Mouse (Mus musculus): Measurements from ENCODE around the gene Olfr1247.
"Not testable (repeated sequence)": the region's sequence is repeated elsewhere in the genome, so short reads cannot be mapped to it uniquely, and the experiment has no call there.

Olfr1247 gene

DNA sequence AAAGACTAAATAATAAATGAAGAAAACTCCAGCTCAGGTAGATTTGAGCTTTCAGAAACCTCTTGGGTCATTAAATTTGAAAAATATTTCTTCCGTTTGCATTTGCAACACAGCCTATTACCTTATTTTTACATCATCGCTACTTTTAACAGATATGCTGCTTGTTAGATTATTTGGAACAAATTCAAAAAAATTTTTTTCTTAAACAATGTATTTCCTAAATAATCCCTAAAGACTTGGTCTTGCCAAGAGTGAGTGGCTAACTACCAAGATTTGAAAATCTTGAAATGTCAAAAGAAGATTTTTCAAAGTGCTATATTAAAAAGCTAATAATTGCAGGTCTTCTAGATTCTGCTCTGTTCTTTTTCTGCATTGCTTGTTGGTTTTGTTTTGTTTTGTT is at the start of gene Olfr1247:
Gene Olfr1247, minus strand, starts transcription at position 101 of the 400 bp plus-strand sequence.
- DNase-seq (ENCODE audit: low spot score in 2 of 2) = no peak

DNA sequence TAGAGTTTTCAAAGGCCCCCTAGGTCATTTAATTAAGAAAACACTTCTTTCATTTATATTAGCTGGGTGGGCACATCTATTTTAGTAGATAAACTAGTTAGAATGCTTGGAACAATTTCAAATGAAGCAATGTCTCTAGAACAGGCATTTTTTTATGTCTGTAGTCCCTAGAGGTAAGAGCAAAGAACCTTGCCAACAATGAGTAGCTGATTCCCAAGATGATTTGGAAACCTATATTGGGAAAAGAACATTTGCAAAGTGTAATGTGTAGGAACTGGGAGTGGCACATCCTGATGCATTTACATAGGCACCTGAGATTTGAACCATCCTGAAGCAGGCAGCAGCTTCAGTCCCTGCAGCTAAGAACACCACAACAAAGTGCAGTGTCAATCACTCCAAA is 47.4 kb upstream of the Olfr1247 start, which contains the start of gene Olfr1250:
Gene Olfr1250, minus strand, starts transcription at position 101 of the 400 bp plus-strand sequence.
- DNase-seq (ENCODE audit: low spot score in 2 of 2) = no peak

DNA sequence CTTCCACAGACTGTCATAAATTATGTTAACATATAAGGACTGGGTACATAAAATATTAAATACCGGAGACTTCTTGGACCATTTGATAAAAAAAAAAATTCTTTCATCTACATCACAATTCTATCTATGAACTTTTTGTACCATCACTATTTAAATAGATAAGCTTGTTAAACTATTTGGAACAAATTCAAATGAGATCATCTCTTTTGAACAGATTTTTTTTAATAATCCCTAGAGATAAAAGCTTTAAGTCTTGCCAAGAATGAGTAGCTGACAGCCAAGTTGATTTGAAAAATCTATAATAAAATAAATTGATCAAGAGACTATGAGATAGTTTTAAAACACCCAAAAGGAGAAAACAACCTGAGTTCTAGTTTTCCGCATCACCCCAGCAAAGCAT is 21.0 kb upstream of the Olfr1247 start, which contains the start of gene Olfr1249:
Gene Olfr1249, minus strand, starts transcription at position 101 of the 400 bp plus-strand sequence.
- DNase-seq (ENCODE audit: low spot score in 2 of 2) = no peak

DNA sequence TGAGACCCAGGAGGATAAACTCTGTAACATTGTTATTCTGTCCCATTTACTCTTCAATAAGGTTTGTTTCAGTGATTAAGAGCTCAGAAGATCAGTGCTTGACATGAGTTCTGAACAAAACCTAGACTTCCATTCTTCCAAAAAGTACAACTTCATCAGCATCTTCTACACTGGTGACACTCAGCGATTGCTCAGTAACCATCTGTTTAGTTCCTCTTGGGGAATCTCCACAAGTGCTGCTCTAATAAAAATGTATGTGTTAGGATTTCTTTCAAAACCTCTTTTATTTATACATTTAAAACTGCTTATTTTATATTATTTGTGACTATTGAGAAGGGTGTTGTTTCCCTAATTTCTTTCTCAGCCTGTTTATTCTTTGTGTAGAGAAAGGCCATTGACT is 4.2 kb upstream of the Olfr1247 start, which contains the start of gene Olfr1248:
Gene Olfr1248, minus strand, starts transcription at position 101 of the 400 bp plus-strand sequence.
- DNase-seq (ENCODE audit: low spot score in 2 of 2) = not testable (repeated sequence)

DNA sequence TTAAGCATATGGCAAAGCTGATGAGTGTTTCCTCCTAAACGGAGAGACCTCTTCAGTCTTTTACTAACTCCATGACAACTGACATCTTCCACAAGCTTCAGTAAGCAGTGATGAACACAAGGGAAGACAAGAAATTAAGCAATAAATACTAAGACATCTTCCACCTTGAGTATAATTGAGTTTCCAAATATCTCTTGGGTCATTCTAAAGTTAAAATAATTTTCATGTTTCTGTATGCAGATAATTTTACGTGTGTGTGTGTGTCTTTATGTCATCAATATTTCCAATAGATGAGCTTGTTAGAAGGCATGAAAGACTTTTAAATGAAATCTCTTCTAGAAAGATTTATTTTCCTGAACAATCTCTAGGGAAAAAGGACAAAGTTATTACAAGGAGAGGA is 20.9 kb downstream of the Olfr1247 start, which contains the start of gene Olfr1246:
Gene Olfr1246, minus strand, starts transcription at position 101 of the 400 bp plus-strand sequence.
- DNase-seq (ENCODE audit: low spot score in 2 of 2) = no peak

DNA sequence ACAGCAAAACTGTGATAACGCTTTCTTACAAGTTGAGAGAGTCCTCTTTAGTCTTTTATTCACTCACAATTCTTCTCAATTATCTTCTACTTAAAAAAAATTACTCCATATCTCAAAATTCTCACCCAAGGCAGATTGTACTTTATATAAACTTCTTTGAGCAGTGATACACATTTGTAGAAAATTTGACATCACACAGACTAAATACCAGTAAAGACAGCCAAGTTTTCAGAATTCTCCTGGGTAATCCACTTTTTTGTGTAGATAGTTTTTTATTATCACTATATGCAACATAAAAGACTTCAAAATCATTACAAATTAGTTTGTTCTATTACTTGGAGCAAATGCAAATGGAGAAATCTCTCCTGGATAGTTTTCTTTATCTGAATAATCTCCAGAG is 35.6 kb downstream of the Olfr1247 start, which contains the start of gene Olfr1245:
Gene Olfr1245, minus strand, starts transcription at position 101 of the 400 bp plus-strand sequence.
- no peak for DNase-seq (ENCODE audit: low spot score in 2 of 2)

- not testable (repeated sequence) for DNase-seq (ENCODE audit: low spot score in 2 of 2)
Observed at GRCm38 (mm10) chr2:89562706-89563105, 51.2 kb downstream of the Olfr1247 start.

Measured in left cerebral cortex, adult 9 months (tissue).